Mouse (Mus musculus) MEL (cell line): ENCODE results near the gene Rpl36a. TPM values are rescaled to one million over a fixed set of nuclear protein-coding genes. Genes with fewer than 3 reads are reported as not detected.

Experiments used
- DNase-seq: peaks from one replicate; pipeline ENCODE4 v3.0.0; 2011; ENCODE audit warnings: low read depth, low spot score
- H3K27ac ChIP-seq: 2 replicates; pipeline ENCODE4 v1.5.1; 2012; ENCODE audit warnings: low read depth, mild to moderate bottlenecking, control low read depth, low read length, moderate library complexity; ENCODE audit not compliant: control insufficient read depth
- H3K27me3 ChIP-seq, 2 experiments: fragments of 150-350 bp in 1 of 2; sonication (generic) in 1 of 2; 2 replicates each; pipeline ENCODE4 v1.6.1; 2012; ENCODE audit warnings: low read length in 2 of 2, mild to moderate bottlenecking in 2 of 2, improper control_type of control experiment in 1 of 2, moderate library complexity in 1 of 2; ENCODE audit not compliant: insufficient read depth in 2 of 2, control insufficient read depth in 1 of 2
- H3K36me3 ChIP-seq, 2 experiments: 2 replicates each; pipeline ENCODE4 v1.6.1; 2012 to 2014; ENCODE audit warnings: low read length in 2 of 2, improper control_type of control experiment in 1 of 2, inconsistent platforms in 1 of 2, mild to moderate bottlenecking in 1 of 2; ENCODE audit not compliant: insufficient read depth in 2 of 2, control insufficient read depth in 1 of 2
- H3K4me1 ChIP-seq, 2 experiments: fragments of 150-350 bp in 1 of 2; sonication (generic) in 1 of 2; 2 replicates each; pipeline ENCODE4 v1.6.1; 2012; ENCODE audit warnings: low read length in 2 of 2, improper control_type of control experiment in 1 of 2, mild to moderate bottlenecking in 1 of 2; ENCODE audit not compliant: insufficient read depth in 2 of 2, control insufficient read depth in 1 of 2
- H3K4me3 ChIP-seq, 2 experiments: fragments of 150-350 bp in 1 of 2; sonication (generic) in 1 of 2; 2 replicates each; pipeline ENCODE4 v1.5.1; 2012; ENCODE audit warnings: low read depth in 2 of 2, low read length in 2 of 2, mild to moderate bottlenecking in 2 of 2, moderate library complexity in 2 of 2, control low read depth in 1 of 2, improper control_type of control experiment in 1 of 2; ENCODE audit not compliant: control insufficient read depth in 1 of 2, insufficient read depth in 1 of 2
- H3K79me2 ChIP-seq: 2 replicates; pipeline ENCODE4 v1.6.1; 2012; ENCODE audit warnings: mild to moderate bottlenecking, low read length, moderate library complexity; ENCODE audit not compliant: control insufficient read depth, poor library complexity, insufficient read depth
- H3K9ac ChIP-seq: 2 replicates; pipeline ENCODE4 v1.6.1; 2012; ENCODE audit warnings: low read depth, mild to moderate bottlenecking, control low read depth, low read length, moderate library complexity; ENCODE audit not compliant: control insufficient read depth, poor library complexity, severe bottlenecking
- H3K9me3 ChIP-seq: fragments of 150-350 bp; sonication (generic); replicated peaks from 2 replicates; pipeline ENCODE4 v1.6.1; 2012; ENCODE audit warnings: mild to moderate bottlenecking, low read length, improper control_type of control experiment, moderate library complexity; ENCODE audit not compliant: insufficient read depth
- CHD1 ChIP-seq: IDR thresholded peaks from 2 replicates; pipeline ENCODE4 v1.6.1; 2012; ENCODE audit warnings: low read depth, mild to moderate bottlenecking, inconsistent platforms, low read length, improper control_type of control experiment
- E2F4 ChIP-seq: IDR thresholded peaks from 2 replicates; pipeline ENCODE4 v1.6.1; 2011; ENCODE audit warnings: low read depth, low read length, improper control_type of control experiment, borderline replicate concordance
- ELF1 ChIP-seq: IDR thresholded peaks from 2 replicates; pipeline ENCODE4 v1.6.1; 2014; ENCODE audit warnings: low read depth, mild to moderate bottlenecking, inconsistent platforms, low read length, improper control_type of control experiment, moderate library complexity
- GABPA ChIP-seq: IDR thresholded peaks from 2 replicates; pipeline ENCODE4 v1.6.1; 2012; ENCODE audit warnings: low read depth, mild to moderate bottlenecking, inconsistent platforms, low read length, improper control_type of control experiment, moderate library complexity
- JUND ChIP-seq: IDR thresholded peaks from 2 replicates; pipeline ENCODE4 v1.6.1; 2011; ENCODE audit warnings: low read depth, mild to moderate bottlenecking, improper control_type of control experiment, low read length
- KAT2A ChIP-seq: conservative IDR thresholded peaks from 2 replicates; pipeline ENCODE4 v1.6.1; 2012; ENCODE audit warnings: low read depth, low read length, improper control_type of control experiment, inconsistent platforms
- MAFK ChIP-seq: IDR thresholded peaks from 2 replicates; pipeline ENCODE4 v1.6.1; 2011; ENCODE audit warnings: low read depth, mild to moderate bottlenecking, low read length, improper control_type of control experiment, borderline replicate concordance
- MAX ChIP-seq: IDR thresholded peaks from 2 replicates; pipeline ENCODE4 v1.6.1; 2011; ENCODE audit warnings: low read length, improper control_type of control experiment
- MAZ ChIP-seq: IDR thresholded peaks from 2 replicates; pipeline ENCODE4 v1.6.1; 2012; ENCODE audit warnings: low read depth, mild to moderate bottlenecking, inconsistent platforms, low read length, improper control_type of control experiment
- MEF2A ChIP-seq: IDR thresholded peaks from 2 replicates; pipeline ENCODE4 v1.6.1; 2014; ENCODE audit warnings: low read depth, mild to moderate bottlenecking, inconsistent platforms, low read length, improper control_type of control experiment; ENCODE audit not compliant: poor library complexity, insufficient replicate concordance, severe bottlenecking; ENCODE audit errors: extremely low read depth
- MYB ChIP-seq: IDR thresholded peaks from 2 replicates; pipeline ENCODE4 v1.6.1; 2011; ENCODE audit warnings: mild to moderate bottlenecking, low read depth, low read length, improper control_type of control experiment
- NRF1 ChIP-seq: IDR thresholded peaks from 2 replicates; pipeline ENCODE4 v1.6.1; 2014; ENCODE audit warnings: low read depth, mild to moderate bottlenecking, inconsistent platforms, low read length, improper control_type of control experiment, moderate library complexity; ENCODE audit not compliant: poor library complexity, insufficient read depth, severe bottlenecking
- POLR2A ChIP-seq, 2 experiments: IDR thresholded peaks; 2 replicates each; pipeline ENCODE4 v1.6.1; 2011 to 2012; ENCODE audit warnings: low read length in 2 of 2, mild to moderate bottlenecking in 2 of 2, control low read depth in 1 of 2, improper control_type of control experiment in 1 of 2, low read depth in 1 of 2, moderate library complexity in 1 of 2; ENCODE audit not compliant: control insufficient read depth in 1 of 2, insufficient read depth in 1 of 2, poor library complexity in 1 of 2
- POLR2AphosphoS2 ChIP-seq: IDR thresholded peaks from 2 replicates; pipeline ENCODE4 v1.6.1; 2011; ENCODE audit warnings: low read length, improper control_type of control experiment
- POLR2AphosphoS5 ChIP-seq: IDR thresholded peaks from 2 replicates; pipeline ENCODE4 v1.6.1; 2012; ENCODE audit warnings: low read depth, borderline replicate concordance, mild to moderate bottlenecking, inconsistent platforms, low read length, moderate library complexity, mixed read lengths
- TCF12 ChIP-seq: IDR thresholded peaks from 2 replicates; pipeline ENCODE4 v1.6.1; 2014; ENCODE audit warnings: low read depth, mild to moderate bottlenecking, inconsistent platforms, low read length, improper control_type of control experiment, moderate library complexity
- UBTF ChIP-seq: IDR thresholded peaks from 2 replicates; pipeline ENCODE4 v1.6.1; 2012; ENCODE audit warnings: low read depth, mild to moderate bottlenecking, inconsistent platforms, low read length, improper control_type of control experiment, moderate library complexity, borderline replicate concordance; ENCODE audit not compliant: insufficient read depth
- ZC3H11A ChIP-seq: IDR thresholded peaks from 2 replicates; pipeline ENCODE4 v1.6.1; 2012; ENCODE audit warnings: low read depth, mild to moderate bottlenecking, inconsistent platforms, low read length, improper control_type of control experiment
- ZNF384 ChIP-seq: IDR thresholded peaks from 2 replicates; pipeline ENCODE4 v1.6.1; 2012; ENCODE audit warnings: low read depth, mild to moderate bottlenecking, inconsistent platforms, low read length, improper control_type of control experiment
- polyA plus RNA-seq, 2 experiments: library from polyadenylated mRNA; stranded (reverse) in 1 of 2; unstranded in 1 of 2; fragments of >175 nt in 1 of 2; fragments of >200 nt in 1 of 2; gene quantifications; 2 replicates each; pipeline versions ENCODE4 v1.2.1 to v1.2.4; 2012; ENCODE audit warnings: low replicate concordance in 2 of 2, low read depth in 1 of 2; ENCODE audit not compliant: insufficient read length in 2 of 2, insufficient read depth in 1 of 2, missing spikeins in 1 of 2
- total RNA-seq: library from RNA; depleted of rRNA; stranded (reverse); fragments of 300-350 nt; gene quantifications from 2 replicates; pipeline ENCODE4 v1.2.3, GENCODE M21; 2012

Gene Rpl36a
- total and polyA plus RNA-seq, 3 experiments = 1,673 to 6,935 TPM; not detected in 1

DNA sequence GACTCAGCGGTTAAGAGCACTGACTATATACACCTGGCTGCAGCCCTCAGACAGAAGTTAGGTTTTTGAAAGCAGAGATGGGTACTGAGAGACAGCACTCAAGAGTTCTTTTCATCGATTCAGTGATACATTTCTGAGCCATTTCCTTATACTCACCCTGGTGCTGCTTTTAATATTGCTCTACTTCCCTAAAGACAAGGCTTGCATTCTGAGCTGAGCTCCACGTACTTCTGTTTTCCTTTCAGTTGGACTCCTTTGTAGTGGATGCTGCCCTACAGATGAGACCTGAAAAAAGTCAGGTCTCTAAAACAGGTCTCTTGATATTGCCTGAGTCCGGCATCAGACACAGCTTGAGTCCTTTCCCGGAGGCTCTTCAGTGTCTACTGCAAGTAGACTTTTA, 47.3 kb downstream of the Rpl36a start:
- Histone ChIP-seq H3K27ac (no peak overlapping the region), H3K36me3 (no peaks in the 10 kb centered on the region)

DNA sequence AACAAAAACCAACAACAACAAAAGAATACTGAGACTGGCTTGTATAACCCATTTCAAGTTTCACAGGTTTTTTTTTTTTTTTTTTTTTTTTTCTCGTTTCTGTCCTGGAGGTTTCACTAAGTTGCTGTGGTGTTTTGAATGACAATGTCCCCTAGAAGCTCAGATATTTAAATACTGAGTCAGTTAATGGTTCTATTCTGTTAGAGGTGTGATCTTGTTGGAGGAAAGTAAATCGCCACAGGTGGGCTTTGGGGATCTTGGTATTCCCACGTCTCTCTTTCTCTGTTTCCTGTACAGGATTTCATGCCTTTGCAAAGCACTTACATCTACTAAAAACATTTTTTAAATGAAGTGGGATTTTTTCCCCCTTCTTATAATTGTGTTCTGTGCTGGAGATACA, 49.7 kb downstream of the Rpl36a start:
- Histone ChIP-seq H3K79me2 (no peaks in the 10 kb centered on the region), H3K27ac (no peak overlapping the region), H3K27me3 (no peaks in the 10 kb centered on the region), H3K4me1 (peaks cover 0 to under 1% of the 10 kb centered on the region in 2 experiments; a peak in 1 of 4 replicates), H3K9me3 (no peaks in the 10 kb centered on the region), H3K4me3 (no peak overlapping the region)
- no peak for DNase-seq
- TF ChIP-seq GABPA = no peak
- no peak for TF ChIP-seq UBTF
- TF ChIP-seq ZNF384 = no peak
- TF ChIP-seq MAX = no peak
- TF ChIP-seq JUND = no peak
- no peak for TF ChIP-seq MAZ
- no peak for TF ChIP-seq MAFK
- TF ChIP-seq ELF1 = no peak
- no peak for TF ChIP-seq POLR2AphosphoS5
- TF ChIP-seq KAT2A = no peak
- no peak for TF ChIP-seq POLR2AphosphoS2
- no peak for TF ChIP-seq E2F4
- no peak for TF ChIP-seq MYB
- TF ChIP-seq MEF2A = no peak
- TF ChIP-seq CHD1 = no peak
- TF ChIP-seq, all 39 proteins: peak for 0
- Histone ChIP-seq H3K36me3 (no peaks in the 10 kb centered on the region), H3K9ac (no peak overlapping the region)

More for the DNA sequence above, 47.3 kb downstream of the Rpl36a start:
- no peak for DNase-seq
- Histone ChIP-seq H3K9ac (no peak overlapping the region), H3K79me2 (no peaks in the 10 kb centered on the region)
- TF ChIP-seq NRF1 = no peak
- no peak for TF ChIP-seq POLR2A (IDR thresholded peaks at IDR 0.05; ENCODE audit: control insufficient read depth in 1 of 2, insufficient read depth in 1 of 2, low read depth in 1 of 2, low read length in 2 of 2, poor library complexity in 1 of 2)
- no peak for TF ChIP-seq POLR2AphosphoS5
- TF ChIP-seq TCF12 = no peak
- TF ChIP-seq GABPA = no peak
- TF ChIP-seq MYB = no peak
- TF ChIP-seq ZC3H11A = no peak
- no peak for TF ChIP-seq MEF2A
- TF ChIP-seq, all 39 proteins: peak for 0
- Histone ChIP-seq H3K4me3 (no peak overlapping the region), H3K4me1 (peaks cover under 1 to 5% of the 10 kb centered on the region in 2 experiments; a peak in 2 of 4 replicates), H3K27me3 (no peaks in the 10 kb centered on the region), H3K9me3 (no peaks in the 10 kb centered on the region)
